Mouse (Mus musculus): ENCODE results near the gene Pum1. TPM values are rescaled to one million over a fixed set of nuclear protein-coding genes. Genes with fewer than 3 reads are reported as not detected.

Pum1 gene
- total RNA-seq, 1 experiment from 2014 or later, result 44.2 TPM

GRCm38 (mm10) chr4:130801624-130802329 is 138.7 kb downstream of the Pum1 start:
- peak; percentile 29; the same call in 1 of the 2 replicates for ATAC-seq (replicated peaks; ENCODE audit: insufficient number of reproducible peaks, low FRiP score, low TSS enrichment, poor library complexity, severe bottlenecking)

GRCm38 (mm10) chr4:130803591-130803990 is 140.5 kb downstream of the Pum1 start:
- ATAC-seq (replicated peaks; ENCODE audit: insufficient number of reproducible peaks, low FRiP score, low TSS enrichment, poor library complexity, severe bottlenecking), result no peak

- no peak for ATAC-seq (replicated peaks; ENCODE audit: insufficient number of reproducible peaks, low FRiP score, low TSS enrichment, poor library complexity, severe bottlenecking)
These were observed 141.2 kb downstream of the Pum1 start for GRCm38 (mm10) chr4:130804292-130804691.

- ATAC-seq (replicated peaks; ENCODE audit: insufficient number of reproducible peaks, low FRiP score, low TSS enrichment, poor library complexity, severe bottlenecking), result no peak
These were observed 141.7 kb downstream of the Pum1 start for GRCm38 (mm10) chr4:130804771-130805361.

GRCm38 (mm10) chr4:130805746-130806145 is 142.6 kb downstream of the Pum1 start:
- no peak for ATAC-seq (replicated peaks; ENCODE audit: insufficient number of reproducible peaks, low FRiP score, low TSS enrichment, poor library complexity, severe bottlenecking)

GRCm38 (mm10) chr4:130806746-130807145 is 143.6 kb downstream of the Pum1 start:
- ATAC-seq (replicated peaks; ENCODE audit: insufficient number of reproducible peaks, low FRiP score, low TSS enrichment, poor library complexity, severe bottlenecking), result no peak

- no peak for ATAC-seq (replicated peaks; ENCODE audit: insufficient number of reproducible peaks, low FRiP score, low TSS enrichment, poor library complexity, severe bottlenecking)
These were observed 146.7 kb downstream of the Pum1 start for GRCm38 (mm10) chr4:130809784-130810183.

GRCm38 (mm10) chr4:130810845-130811244 is 147.7 kb downstream of the Pum1 start:
- no peak for ATAC-seq (replicated peaks; ENCODE audit: insufficient number of reproducible peaks, low FRiP score, low TSS enrichment, poor library complexity, severe bottlenecking)

GRCm38 (mm10) chr4:130811385-130811784 is 148.3 kb downstream of the Pum1 start:
- ATAC-seq (replicated peaks; ENCODE audit: insufficient number of reproducible peaks, low FRiP score, low TSS enrichment, poor library complexity, severe bottlenecking), result no peak

- ATAC-seq (replicated peaks; ENCODE audit: insufficient number of reproducible peaks, low FRiP score, low TSS enrichment, poor library complexity, severe bottlenecking), result no peak
These were observed 150.8 kb downstream of the Pum1 start for GRCm38 (mm10) chr4:130813958-130814357.

GRCm38 (mm10) chr4:130814742-130815330 is 151.7 kb downstream of the Pum1 start:
- ATAC-seq (replicated peaks; ENCODE audit: insufficient number of reproducible peaks, low FRiP score, low TSS enrichment, poor library complexity, severe bottlenecking), result no peak

- ATAC-seq (replicated peaks; ENCODE audit: insufficient number of reproducible peaks, low FRiP score, low TSS enrichment, poor library complexity, severe bottlenecking), result no peak
These were observed 152.7 kb downstream of the Pum1 start for GRCm38 (mm10) chr4:130815860-130816259.

GRCm38 (mm10) chr4:130819806-130820205 is 156.7 kb downstream of the Pum1 start:
- no peak for ATAC-seq (replicated peaks; ENCODE audit: insufficient number of reproducible peaks, low FRiP score, low TSS enrichment, poor library complexity, severe bottlenecking)

GRCm38 (mm10) chr4:130820594-130821255 is 157.6 kb downstream of the Pum1 start:
- ATAC-seq (replicated peaks; ENCODE audit: insufficient number of reproducible peaks, low FRiP score, low TSS enrichment, poor library complexity, severe bottlenecking), result no peak

GRCm38 (mm10) chr4:130828851-130829673 is 165.9 kb downstream of the Pum1 start:
- no peak for ATAC-seq (replicated peaks; ENCODE audit: insufficient number of reproducible peaks, low FRiP score, low TSS enrichment, poor library complexity, severe bottlenecking)

All from monocyte, adult 5-6 weeks (primary cell).